Mouse (Mus musculus) MN1 (cell line): Measurements from ENCODE around the gene Mapk12.
A peak's percentile ranks its signal among the peaks of the same experiment; 100 is the strongest.

Source experiments
- DNase-seq: peaks from one replicate; pipeline ENCODE4 v3.0.0-alpha.2; 2016; ENCODE audit warnings: low spot score

Gene Mapk12

DNA sequence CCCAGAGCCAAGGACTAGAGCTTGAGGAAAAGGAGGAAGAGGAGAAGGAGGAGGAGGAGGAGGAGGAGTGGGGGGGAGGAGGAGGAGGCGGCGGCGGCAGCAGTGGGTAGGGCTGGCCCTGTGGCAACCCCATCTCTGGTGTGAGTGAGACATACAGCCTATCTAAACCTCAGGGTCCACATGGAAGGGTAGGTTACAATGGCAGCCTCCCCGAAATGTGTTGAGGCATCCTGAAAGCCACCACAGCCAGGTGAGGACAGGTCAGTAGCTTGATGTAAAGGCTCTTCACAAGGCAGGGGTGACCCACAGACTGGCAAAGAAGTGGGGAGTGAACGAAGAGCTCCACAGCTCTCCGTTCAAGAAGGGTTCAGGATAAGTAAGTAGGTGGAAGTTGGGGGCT, 2.0 kb downstream of the Mapk12 start:
- no peak for DNase-seq

DNA sequence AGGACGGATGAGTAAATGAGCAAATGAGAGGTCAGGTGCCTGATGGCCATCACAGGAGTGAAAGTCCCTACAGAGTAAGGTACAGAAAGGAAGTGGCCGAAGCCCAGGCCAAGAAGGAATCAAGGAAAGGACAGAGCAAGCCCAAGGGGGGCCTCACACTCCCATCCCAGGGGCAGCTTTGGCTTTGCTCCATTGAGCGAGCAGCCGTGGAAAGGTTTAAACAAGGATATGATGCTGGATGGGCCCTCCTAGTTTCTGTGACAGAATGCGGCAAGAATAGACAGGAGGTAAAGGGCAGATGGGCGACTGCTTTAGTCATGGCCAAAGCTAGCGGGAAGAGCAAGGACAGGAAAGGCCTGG, 2.5 kb downstream of the Mapk12 start:
- no peak for DNase-seq

DNA sequence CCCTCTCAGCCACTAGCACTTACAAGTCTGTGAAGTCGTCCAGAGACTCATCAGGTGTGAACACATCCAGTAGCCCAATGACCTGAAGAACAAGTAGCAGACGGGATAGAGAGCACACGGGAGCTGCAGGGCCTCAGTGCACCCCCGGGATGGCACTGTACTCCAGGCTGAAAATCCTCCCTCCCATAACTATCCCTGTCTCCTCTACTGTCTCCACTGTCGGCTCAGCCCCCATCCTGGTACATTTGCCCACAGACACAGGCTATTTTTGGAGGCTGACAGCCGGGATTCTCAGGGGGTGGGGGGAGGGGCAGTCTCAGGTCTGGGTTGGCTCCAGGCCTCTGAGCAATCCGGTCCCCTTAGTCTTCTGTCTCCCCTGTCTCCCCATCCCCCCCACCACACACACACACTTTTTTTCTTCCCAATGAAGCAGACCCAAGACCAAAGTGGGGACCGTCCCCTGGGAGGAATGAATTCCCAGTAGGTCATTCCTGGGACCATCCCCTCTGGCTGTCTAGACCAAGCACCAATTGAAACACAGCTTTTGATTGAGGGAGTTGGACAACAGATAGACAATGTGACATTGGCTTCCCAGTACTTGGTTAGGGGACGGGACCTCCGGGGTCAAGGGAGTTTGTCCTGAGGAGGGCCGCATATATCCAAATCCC, 3.0 kb downstream of the Mapk12 start:
- no peak for DNase-seq

DNA sequence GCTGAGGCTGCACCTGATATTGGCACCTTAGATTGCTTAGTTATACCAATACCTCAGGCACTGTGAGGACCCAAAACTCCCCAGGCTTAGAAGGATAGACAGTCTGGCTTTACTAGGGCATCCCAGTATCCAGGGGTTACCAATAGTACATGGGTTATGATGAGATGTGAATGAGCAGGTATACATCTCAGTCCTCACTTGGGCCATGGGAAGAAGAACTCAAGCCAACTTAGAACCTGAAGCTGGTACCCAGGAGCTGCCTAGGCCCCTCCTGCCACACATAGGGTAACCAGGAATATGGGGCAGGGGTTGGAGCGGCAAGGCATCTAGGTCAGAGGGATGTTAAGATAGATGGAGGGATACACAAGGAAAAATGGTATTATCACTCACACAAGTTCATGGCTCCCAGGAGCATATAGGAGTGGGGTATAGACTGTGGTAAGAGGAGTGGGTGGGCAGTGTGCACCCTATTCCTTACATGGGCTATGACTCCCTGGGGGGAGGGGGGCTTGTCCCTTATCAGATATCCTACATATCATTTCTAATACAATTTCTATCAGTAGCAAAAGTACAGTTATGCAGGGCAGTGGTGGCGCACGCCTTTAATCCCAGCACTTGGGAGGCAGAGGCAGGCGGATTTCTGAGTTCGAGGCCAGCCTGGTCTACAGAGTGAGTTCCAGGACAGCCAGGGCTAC, 3.9 kb downstream of the Mapk12 start:
- no peak for DNase-seq

DNA sequence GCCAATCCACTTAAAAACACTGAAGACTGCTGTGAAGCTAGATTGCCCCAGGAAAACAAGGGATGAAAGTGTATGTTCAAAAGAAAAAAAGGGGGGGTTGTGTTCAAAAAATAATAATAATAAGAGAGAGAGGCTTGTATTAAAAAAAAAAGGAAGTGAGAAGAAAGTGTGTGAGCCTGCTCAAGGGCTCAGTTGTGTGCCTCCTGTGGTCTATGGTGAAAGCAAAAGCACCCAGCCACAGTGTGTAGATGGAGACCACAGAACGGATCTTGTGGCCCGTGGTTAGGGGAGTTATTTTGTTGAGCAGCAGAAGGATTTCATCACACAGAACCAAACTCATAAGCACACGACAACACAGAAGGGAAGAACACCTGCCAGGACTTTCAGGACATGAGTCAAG, 9.2 kb downstream of the Mapk12 start:
- no peak for DNase-seq

DNA sequence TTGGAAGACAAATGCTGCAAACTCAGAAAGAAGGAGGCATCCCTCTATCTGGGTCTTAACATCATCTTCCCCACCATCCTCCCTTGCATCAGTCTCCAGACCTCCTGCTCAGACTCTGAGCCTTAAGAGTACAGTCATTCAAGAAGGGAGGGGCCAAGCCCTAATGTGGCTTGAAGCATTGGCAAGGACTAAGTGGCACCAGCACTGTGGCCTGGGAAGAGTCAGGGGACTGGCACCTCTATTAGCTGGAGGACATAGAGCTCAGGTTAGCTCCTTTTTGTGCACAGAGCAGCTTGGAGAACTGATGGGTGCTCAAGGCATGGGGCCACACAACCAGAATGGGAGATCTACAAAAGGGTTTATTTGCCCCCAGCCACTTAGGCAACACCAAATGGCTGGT, 10.3 kb downstream of the Mapk12 start:
- no peak for DNase-seq

DNA sequence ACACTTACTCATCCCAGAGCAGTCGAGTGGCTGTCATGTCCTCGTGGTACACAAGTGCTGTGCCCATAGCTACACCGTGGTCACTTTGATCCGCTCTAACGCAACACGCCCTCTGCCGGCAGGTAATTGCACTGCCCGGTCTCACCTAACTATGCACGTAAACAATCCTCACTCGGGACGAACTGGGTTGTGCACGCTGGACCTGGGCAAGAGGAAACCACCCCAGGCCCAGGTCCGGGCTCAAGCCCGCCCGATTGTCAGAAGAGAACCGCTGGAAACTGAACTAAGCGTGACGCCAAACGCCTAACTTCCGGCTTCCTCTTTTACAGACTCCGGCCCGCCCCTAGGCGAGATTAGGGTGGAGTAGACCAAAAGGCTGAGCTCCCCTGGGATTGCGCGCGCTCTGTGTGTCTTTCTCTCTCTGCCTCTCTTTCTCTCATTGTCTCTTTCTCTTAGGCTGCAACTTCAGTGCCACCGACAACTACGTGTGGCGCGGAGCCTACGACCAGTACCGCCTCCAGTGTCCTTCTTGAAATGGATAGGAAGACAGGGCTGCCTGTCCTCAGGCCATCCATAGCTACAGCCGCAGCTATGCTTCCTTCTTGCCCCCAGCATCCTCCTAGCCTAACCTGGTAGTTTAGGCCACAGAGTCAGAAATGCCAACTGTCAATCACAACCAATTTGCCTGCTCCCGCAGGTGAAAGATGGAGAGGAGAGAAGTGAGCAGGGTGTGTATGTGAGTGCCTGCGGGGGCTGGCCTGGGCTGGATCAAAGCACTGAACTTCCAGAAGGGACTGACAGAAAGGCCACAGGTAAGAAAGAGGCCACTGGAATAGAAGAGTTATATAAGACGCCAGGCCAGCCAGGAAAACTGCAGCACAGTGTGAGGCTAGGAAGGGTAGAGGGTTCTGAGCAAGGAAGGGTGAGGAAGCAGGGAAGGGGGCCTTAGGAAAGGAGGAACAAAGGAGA, 11.8 kb downstream of the Mapk12 start, which contains the start of gene Hdac10:
TSS of gene Hdac10 (minus strand) at position 319 of the 969 bp plus-strand sequence.
- peak; percentile 92 for DNase-seq

DNA sequence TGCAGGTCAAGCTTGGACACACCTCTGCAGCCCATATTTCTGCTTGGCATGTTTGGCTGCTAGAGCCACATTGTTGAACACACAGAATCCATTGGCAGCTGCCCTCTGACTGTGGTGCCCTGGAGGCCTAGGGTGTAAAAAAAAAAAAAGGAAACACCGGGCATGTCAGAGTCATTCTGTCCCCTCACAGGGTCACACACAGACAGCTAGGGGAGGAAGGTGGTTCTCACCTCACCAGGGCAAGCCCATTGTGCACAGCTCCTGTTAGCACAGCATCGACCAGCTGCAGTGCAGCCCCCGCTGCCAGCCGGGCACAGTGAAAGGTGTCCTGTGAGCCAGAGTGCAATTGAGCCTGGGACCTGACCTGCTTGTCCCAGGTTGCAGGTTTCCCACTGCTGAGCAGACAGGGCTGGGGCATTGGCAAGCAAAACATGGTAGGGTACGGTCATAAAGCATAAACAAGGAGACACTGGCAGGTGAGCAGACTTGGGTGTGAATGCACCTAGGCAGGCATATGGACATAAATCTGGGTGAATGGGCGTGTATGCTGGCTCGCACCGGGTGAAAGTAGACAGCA, 13.1 kb downstream of the Mapk12 start:
- DNase-seq, result no peak

DNA sequence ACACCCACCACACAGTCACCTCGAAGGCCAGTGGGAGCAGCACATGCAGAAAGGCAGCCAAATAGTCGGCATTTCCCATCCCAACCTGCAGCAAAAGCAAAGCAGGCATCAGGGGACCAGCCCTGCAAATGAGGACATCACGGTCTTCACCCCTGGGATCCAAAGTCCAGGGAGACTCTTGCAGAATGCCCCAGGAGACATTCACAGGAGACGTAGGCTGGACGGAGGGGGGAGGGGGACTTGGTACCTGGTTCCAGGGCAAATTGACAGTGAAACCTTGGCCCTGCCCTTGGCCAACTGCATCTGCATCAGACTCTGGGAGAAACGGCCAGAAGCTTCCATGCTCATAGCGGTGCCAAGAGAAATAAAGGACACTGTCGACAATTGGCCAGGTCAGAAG, 13.9 kb downstream of the Mapk12 start:
- no peak for DNase-seq

DNA sequence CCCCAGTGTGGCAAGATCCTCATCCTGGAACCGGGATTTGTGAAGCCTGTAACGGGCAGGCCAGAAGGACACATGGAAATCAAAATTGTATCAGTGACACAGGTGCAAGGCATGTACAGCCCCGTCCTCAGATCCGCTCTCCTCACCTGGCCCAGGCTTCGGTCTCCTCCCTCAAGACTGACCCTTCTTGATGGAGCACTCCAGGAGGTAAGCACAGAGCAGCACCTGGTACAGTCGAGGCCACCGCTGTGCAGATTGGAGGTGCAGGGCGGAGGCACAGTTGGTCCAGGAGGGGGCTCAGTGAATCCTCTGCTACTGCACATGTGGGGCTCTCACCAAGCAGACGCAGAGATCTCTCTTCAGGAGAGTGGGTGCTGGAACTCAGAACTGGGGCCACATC, 15.2 kb downstream of the Mapk12 start:
- no peak for DNase-seq

DNA sequence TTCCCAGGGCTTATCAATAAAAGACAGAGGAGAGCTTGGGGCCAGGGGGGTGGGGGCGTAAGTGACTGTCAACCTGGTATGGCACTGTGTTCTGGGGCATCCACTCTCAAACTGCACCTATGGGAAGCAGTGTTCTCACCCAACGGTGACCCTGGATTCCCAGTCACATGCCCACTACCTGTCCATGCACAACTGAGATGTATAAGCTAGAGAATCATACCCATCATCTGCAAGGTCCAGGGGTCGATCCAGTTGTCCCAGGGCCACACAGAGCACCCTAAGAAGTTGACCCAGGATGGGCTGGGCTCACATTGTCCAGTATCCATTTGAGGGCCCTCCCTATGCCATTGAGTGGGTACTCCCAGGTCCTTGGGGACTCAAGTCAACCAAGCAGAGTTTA, 16.2 kb downstream of the Mapk12 start:
- DNase-seq, result no peak

DNA sequence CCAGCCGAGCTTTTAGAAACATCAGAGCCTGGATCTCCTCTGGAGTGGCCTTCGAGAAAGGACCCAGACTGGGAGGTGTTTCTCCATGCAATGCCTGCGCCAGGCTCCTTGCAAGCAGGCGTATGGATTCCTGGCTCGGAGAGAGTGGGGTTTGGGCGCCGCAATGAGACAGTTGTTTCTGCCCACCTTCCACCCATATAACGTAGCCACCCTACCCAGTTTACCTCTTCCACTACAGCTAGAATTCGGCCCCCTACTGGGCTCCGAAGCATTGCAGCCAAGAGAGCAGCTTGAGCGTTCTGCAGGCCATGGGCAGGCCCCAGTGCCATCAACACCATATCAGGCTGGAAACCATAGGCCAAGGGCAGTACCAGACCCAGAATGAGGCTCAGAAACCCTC, 16.9 kb downstream of the Mapk12 start:
- no peak for DNase-seq

DNA sequence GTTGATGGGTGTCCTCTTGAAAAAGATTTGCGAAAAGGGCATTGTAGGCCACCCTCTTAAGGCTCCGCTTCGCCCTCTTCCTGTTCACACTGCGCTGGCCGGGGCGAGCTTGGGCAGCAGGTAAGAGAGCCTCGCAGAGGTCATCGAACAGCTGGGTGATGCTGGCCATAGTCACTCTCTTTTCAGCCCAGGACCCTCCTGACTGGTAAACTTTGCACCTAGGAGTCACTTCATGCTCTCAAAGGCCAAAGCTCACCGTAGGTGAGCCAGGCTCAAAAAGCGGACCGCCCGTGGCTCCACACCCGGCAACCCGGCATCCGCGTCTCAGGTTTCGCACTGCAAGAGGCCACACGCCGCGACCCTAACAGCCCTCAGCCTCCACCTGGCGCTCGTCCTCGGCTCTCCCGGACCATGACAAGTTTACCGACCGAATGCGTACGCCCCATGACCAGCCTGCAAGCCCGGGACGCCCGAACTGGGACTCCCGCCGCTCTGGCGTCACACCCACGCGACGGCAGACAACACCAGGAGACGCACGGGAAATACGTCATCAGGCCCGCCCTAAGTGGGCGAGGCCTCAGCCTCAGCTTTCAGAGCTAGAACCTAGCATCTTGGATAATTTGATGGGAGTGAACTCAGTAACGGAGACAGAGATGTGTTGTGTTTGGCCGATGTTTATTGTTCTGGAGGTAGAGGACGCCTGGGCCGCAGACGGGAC, 17.7 kb downstream of the Mapk12 start, which contains the start of gene Tubgcp6:
TSS of gene Tubgcp6 (minus strand) at position 464 of the 718 bp plus-strand sequence.
- DNase-seq, result peak; percentile 96

DNA sequence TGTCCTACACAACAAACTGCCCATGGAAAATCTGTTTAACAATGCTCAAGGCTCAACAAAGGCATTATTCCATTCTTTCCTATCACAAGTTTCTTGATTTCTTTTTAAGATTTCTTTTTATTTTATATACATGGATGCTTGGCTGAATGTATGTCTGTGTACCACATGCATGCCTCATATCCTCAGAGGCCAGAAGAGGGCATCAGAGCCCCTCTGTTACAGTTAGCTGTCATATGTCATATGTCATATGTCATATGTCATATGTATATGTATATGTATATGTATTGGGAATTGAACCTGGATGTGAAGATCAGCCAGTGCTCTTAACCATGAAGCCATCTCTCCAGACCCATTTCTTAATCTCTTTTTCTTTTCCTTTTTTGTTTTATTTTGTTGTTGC, 22.5 kb downstream of the Mapk12 start:
- DNase-seq, result no peak

DNA sequence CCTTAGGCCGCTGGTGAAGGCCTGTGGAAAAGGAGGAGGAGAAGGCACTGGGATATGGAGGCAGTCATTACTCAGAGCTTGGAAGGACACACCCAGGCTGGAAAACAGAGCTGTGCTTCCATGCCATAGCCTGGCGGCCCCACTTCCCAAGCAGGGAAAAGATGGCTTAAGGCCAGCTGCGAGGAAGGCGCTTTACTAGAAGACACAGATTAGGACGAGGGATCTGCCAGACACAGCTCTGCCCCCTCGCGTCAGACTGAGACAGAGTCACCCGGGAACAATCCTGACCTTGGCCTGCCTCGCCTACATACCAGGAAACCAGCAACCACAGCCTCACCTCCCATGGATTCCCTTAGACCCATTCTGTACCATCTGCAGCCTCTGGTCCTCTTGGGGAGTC, 30.4 kb downstream of the Mapk12 start:
- peak; percentile 92 for DNase-seq

DNA sequence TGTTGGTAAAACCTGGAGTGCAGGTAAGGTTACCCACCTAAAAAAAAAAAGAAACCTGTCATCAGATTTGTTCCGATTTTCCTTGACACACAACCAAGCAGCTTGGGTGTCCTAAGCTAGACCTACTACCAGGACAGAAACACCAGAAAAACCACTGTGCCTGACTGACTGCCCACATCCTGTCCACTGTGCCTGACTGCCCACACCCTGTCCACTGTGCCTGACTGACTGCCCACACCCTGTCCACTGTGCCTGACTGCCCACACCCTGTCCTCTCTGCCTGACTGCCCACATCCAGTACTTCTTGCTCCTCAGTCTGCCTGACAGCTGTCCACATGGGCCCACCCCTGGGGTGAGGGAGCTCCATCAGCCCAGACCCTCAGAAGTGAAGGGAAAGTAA, 33.5 kb downstream of the Mapk12 start:
- DNase-seq, result no peak

DNA sequence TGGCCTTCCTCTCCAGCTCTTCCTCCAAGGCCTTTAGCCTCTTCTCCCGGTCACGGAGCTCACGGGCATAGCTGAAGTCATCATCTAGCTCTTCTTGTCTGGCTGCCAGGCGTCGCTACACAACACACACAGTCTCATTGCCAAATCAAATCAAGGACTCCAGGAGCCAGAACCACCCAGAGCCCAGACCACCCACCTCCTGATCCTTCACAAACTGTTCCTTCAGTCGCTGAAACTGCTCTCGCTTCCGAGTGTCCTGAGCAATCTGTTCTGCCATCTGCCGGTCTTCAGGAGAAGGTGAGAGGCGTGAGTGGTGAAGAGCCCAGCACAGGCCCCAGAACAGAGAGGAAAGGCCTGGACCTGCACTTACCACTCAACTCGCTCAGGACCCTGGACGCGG, 34.4 kb downstream of the Mapk12 start:
- no peak for DNase-seq

DNA sequence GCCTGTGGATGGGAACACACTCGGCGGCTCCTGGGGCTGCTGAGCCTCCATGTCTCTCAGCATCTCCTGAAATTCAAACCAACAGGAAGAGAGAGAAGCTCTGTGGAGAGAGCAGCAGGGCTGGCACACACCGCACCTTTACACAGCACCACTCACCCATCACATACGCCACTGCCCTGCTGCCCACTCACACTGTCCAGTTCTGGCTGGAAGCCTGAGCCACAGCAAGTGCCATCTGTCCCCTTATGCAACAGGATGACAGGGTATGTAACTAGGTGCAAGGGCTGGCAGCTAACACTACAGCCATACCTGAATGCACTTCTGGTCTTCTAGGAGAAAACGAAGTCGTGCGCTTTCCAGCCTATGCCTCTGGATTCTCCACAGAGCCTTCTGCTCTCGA, 36.1 kb downstream of the Mapk12 start:
- no peak for DNase-seq

DNA sequence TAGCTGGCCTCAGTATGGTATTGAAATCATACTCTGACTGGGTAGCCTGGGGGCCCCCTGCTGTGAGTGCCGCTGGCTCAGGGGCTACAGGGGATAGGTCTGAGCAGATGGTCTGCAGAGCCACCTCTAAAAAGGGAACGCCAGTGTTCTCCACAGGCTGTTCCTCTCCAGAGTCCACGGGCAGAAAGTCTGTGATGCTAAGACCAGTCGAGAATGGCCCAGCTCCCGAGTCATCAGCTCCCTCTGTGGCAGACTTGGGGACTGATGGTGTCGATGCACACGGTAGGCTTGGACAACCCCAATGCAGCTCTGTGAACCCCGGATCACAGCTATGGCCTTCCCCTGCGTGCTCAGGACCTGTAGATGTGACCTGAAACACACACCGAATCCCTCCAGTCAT, 36.6 kb downstream of the Mapk12 start:
- no peak for DNase-seq

DNA sequence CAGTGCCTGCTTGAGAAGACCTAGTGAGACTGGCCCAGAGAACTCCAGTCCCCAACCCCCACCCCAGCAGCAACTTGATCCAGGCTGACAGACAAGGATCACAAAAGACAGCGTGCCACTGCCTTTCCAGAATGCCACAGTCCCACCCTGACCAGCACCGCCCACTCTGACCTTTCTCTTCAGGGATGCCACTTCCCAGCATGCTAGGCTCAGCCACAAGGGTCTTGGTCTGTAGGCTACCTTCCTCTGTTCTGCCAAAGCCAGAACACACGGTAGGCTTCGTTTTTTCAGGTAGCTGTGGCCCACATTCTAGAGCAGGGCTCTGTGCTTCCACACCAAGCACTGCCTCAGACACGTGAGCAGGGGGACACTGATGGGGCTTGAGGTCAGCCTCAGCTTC, 37.9 kb downstream of the Mapk12 start:
- no peak for DNase-seq

DNA sequence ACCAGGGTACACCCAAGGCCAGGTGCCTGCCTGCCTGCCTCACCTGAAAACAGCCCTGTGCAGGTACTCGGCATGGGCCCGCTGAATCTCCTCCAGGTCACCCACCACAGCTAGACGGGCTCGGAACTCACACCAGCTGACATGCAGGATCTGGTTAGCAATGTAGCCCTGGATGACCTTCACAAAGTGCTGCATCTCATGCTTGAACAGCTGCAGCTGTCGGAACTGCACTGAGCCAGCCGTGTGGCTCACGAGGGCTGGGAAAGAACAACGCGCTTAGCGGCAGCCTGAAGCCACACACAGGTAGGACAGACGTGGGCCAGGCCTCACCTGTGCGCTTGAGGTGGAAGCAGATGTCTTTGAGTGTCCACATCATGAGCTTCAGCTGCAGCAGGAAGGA, 39.7 kb downstream of the Mapk12 start:
- DNase-seq, result no peak

DNA sequence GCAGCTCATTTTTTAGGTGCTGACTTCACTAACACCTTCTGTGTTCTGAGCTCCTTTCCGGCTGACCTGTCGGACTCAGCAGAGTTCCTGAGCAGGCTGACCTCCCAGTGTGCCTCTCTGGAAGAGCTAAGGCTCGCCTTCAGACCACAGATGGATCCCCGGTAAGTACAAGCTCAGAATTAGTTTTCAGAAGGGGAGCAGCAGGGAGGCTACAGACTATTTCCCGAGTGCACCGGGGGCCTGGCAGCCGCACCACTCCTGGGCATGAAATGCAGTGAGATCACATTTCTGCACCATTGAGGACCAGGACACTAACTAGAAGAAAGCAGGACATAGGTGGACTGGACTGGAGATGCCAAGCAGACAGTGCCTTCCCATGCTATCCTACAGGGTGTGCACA, 41.9 kb downstream of the Mapk12 start:
- DNase-seq, result no peak
